Mouse (Mus musculus) lung, postnatal 0 days (tissue): ENCODE data around the gene Arrdc2. TPM values are rescaled to one million over a fixed set of nuclear protein-coding genes. Genes with fewer than 3 reads are reported as not detected.
A peak's percentile ranks its signal among the peaks of the same experiment; 100 is the strongest.

Experiments
- ATAC-seq: fragments of 200-750 bp; cut with Nextera tagmentation; 2 replicates; pipeline ENCODE4 v1.8.0; 2017; ENCODE audit warnings: moderate library complexity
- DNase-seq: peaks from one replicate; pipeline ENCODE4 v3.0.0-alpha.2; 2016; ENCODE audit warnings: low spot score
- H3K27ac ChIP-seq: fragments of 300-500 bp; sonication (generic); 2 replicates; pipeline ENCODE4 v1.5.1; 2014; ENCODE audit warnings: antibody characterized with exemption, mild to moderate bottlenecking, low read length, mixed read lengths
- H3K27me3 ChIP-seq: fragments of 300-500 bp; sonication (generic); replicated peaks from 2 replicates; pipeline ENCODE4 v1.6.1; 2014; ENCODE audit warnings: low read length, mixed read lengths; ENCODE audit not compliant: insufficient read depth
- H3K36me3 ChIP-seq: fragments of 300-500 bp; sonication (generic); 2 replicates; pipeline ENCODE4 v1.6.1; 2014; ENCODE audit warnings: low read length, mixed read lengths; ENCODE audit not compliant: insufficient read depth
- H3K4me1 ChIP-seq: fragments of 300-500 bp; sonication (generic); 2 replicates; pipeline ENCODE4 v1.6.1; 2014; ENCODE audit warnings: antibody characterized with exemption, low read depth, low read length, mixed read lengths; ENCODE audit not compliant: insufficient read depth
- H3K4me2 ChIP-seq: fragments of 300-500 bp; sonication (generic); replicated peaks from 2 replicates; pipeline ENCODE4 v1.6.1; 2014; ENCODE audit warnings: low read depth, mild to moderate bottlenecking, low read length, moderate library complexity, mixed read lengths
- H3K4me3 ChIP-seq: fragments of 300-500 bp; sonication (generic); 2 replicates; pipeline ENCODE4 v1.5.1; 2014; ENCODE audit warnings: low read depth, low read length
- H3K9ac ChIP-seq: fragments of 300-500 bp; sonication (generic); replicated peaks from 2 replicates; pipeline ENCODE4 v1.6.1; 2014; ENCODE audit warnings: low read depth, mild to moderate bottlenecking
- H3K9me3 ChIP-seq: fragments of 300-500 bp; sonication (generic); 2 replicates; pipeline ENCODE4 v1.6.1; 2016; ENCODE audit warnings: low read length, mixed read lengths
- CTCF ChIP-seq: IDR thresholded peaks from 2 replicates; pipeline ENCODE4 v1.5.1; 2016; ENCODE audit warnings: antibody characterized with exemption, mild to moderate bottlenecking
- EP300 ChIP-seq: IDR thresholded peaks from 2 replicates; pipeline ENCODE4 v1.6.1; 2016; ENCODE audit warnings: antibody characterized with exemption, mild to moderate bottlenecking, control low read depth
- WGBS: fragments of 180-500 bp; shearing (Covaris S2); extraction: QIAGEN DNeasy Blood & Tissue Kit; methylation state at CpG from one replicate; pipeline ENCODE4 v1.1.7; 2014; 5-methylcytosine and 5-hydroxymethylcytosine counted together
- polyA plus RNA-seq: library from polyadenylated mRNA; unstranded; fragments of >200 nt; fragmentation: Nextera tagmentation; extraction: Ambion mirVana; gene quantifications from 2 replicates; pipeline ENCODE4 v1.2.1, GENCODE M21; 2015

The Arrdc2 gene
- polyA plus RNA-seq, 1 experiment from 2014 or later = 10.7 TPM

DNA sequence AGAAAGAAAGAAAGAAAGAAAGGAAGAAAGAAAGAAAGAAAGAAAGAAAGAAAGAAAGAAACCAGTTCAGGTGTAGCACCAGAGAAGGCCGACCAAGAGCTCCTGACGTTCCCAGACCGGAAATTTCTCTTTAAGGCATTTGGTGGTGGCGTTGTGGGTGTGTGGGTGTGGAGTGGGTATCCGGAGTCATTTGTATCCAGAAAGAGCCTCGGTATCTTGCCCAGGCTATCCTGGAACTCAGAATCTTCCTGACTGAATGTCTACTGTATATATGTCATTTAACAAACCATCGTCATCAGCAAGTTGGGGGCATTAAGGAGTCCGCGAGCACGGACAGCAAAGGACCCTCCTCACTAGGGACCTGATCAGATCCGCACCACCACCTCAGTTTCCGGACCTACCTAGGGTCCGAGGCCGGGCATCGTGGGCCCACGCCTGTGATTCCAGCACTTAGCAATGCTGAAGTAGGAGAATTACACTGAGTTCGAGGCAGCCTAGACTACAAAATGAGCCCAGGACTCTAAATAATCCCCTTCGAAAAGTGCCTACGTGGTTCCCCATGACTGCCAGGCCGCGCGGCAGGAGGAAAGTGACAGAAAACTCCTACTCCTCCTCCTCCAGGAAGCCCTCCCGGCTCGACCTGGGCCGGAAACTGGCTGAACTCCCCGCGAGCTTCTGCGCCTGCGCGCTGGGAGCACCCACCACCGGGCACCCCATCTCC, 33.3 kb upstream of the Arrdc2 start:
- DNase-seq (peak; percentile 35), ATAC-seq (no peak)
- Histone ChIP-seq H3K4me3 (peak overlapping the region; percentile 74), H3K4me1 (peaks cover 4% of the 10 kb centered on the region; the same call in 1 of the 2 replicates), H3K27me3 (no peaks in the 10 kb centered on the region), H3K9ac (peak overlapping the region; percentile 84), H3K4me2 (peak overlapping the region; percentile 85), H3K27ac (peak overlapping the region; percentile 68), H3K9me3 (no peaks in the 10 kb centered on the region), H3K36me3 (no peaks in the 10 kb centered on the region)
- TF ChIP-seq CTCF (no peak), EP300 (no peak)
- WGBS = under 1% methylated on average over 31 of the region's 31 CpGs

DNA sequence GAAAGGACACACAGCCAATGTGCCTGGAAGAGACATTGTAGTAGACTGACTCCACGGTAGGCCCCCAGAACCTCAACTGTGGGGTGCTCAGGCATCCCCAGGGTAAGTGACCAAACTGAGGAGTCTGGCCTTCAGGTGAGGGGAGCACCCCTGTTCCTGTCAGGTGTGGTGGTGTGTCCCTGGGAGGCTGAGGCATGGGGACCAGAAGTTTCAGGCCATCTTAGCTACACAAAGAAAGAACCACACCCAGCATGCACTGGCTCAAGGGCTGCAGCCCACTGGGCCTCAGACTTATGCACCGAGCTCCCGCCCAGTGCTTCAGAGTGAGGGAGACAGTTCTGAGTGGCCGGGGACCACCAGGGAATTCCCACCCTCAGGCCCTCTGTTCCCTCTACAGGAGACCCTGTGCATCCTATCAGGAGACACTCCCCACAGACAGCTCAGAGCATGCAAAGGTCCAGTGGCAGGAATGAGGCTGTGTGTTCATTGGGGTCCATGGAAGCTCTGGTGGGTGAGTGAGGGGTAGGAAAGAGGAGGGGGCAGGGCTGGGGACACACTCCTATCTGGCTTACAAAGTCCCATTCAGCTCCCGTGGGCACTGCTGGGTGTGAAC, 31.8 kb upstream of the Arrdc2 start:
- peaks cover 4% of the 10 kb centered on the region; the same call in 1 of the 2 replicates for H3K4me1 ChIP-seq
- 74% methylated on average over 5 of the region's 5 CpGs for WGBS
- no peak for DNase-seq
- H3K4me2 ChIP-seq = no peak overlapping the region
- H3K4me3 ChIP-seq = no peak overlapping the region
- no peaks in the 10 kb centered on the region for H3K36me3 ChIP-seq
- ATAC-seq = no peak
- H3K27me3 ChIP-seq = no peaks in the 10 kb centered on the region
- H3K9ac ChIP-seq = no peak overlapping the region
- H3K27ac ChIP-seq = no peak overlapping the region
- no peak for TF ChIP-seq EP300
- no peak for TF ChIP-seq CTCF
- no peaks in the 10 kb centered on the region for H3K9me3 ChIP-seq

GRCm38 (mm10) chr8:70869601-70870041, 30.1 kb upstream of the Arrdc2 start:
- 32% methylated on average over 16 of the region's 16 CpGs for WGBS
- Histone ChIP-seq H3K9me3 (no peaks in the 10 kb centered on the region), H3K27me3 (no peaks in the 10 kb centered on the region), H3K27ac (no peak overlapping the region), H3K9ac (no peak overlapping the region), H3K4me1 (peaks cover 14% of the 10 kb centered on the region; the same call in 1 of the 2 replicates), H3K4me2 (no peak overlapping the region), H3K4me3 (no peak overlapping the region), H3K36me3 (no peaks in the 10 kb centered on the region)
- peak; percentile 92 for DNase-seq
- TF ChIP-seq EP300 (no peak), CTCF (peak; percentile 97)
- ATAC-seq = peak; percentile 21

DNA sequence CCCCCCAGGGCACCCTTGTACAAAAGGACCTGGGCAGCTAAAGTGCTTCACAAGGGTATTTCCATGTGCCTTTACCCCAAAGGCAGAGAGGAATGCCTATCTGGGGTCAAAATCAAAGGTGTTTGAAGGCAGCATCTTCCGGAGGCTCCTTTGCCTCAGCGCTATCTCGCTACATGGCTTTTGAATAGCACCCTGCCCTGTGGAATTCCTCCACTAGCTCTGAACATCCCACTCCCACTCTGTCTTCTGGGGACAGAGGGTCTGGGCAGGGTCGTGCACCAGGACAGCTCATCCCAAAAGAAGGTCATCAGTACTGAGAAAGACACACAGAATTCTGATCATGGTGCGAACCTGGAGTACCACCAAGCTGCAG, 29.7 kb upstream of the Arrdc2 start:
- WGBS = 50% methylated on average over 5 of the region's 5 CpGs
- no peak for TF ChIP-seq EP300
- TF ChIP-seq CTCF = no peak
- no peak overlapping the region for H3K4me3 ChIP-seq
- no peaks in the 10 kb centered on the region for H3K36me3 ChIP-seq
- peaks cover 18% of the 10 kb centered on the region for H3K4me1 ChIP-seq
- H3K4me2 ChIP-seq = no peak overlapping the region
- DNase-seq = no peak
- no peak overlapping the region for H3K27ac ChIP-seq
- peaks cover 4% of the 10 kb centered on the region; the same call in 1 of the 2 replicates for H3K27me3 ChIP-seq
- ATAC-seq = no peak
- no peaks in the 10 kb centered on the region for H3K9me3 ChIP-seq
- no peak overlapping the region for H3K9ac ChIP-seq

DNA sequence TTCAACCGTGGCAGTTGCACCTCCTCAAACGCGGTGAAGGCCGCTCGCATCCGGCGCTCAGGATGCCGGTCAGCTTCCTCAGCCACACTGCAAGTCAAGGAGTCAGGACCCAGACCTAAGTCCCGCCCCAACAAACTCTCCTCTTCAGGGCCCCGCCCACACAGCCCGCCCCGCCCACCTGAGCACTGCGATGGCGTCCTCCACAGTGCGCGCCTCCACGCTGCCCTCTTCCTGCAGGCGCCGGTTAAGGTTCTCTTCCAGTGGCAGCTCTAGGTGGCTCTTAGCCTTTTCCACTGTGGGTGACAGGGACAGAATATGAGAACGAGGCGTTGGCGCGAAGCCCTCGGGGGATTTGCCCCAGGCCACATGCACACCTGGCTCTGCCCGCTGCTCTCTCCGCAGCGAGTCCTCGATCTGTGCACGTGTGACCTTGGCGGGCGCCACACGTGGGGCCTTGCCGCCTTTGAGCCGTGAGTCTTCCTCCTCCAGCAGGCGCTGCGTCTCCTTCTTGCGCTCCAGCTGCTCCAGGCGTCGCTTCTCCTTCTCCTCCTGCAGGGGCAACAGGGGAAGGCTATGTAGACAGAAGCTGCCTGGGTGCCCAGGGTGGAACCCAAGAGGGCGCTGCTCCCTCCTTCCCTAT, 29.2 kb upstream of the Arrdc2 start:
- Histone ChIP-seq H3K27me3 (peaks cover 7% of the 10 kb centered on the region), H3K4me2 (0 out of 2 replicates have a peak overlapping the region, but pooled peaks have one; percentile 19), H3K27ac (no peak overlapping the region), H3K9ac (no peak overlapping the region), H3K4me1 (peaks cover 21% of the 10 kb centered on the region), H3K4me3 (no peak overlapping the region), H3K36me3 (no peaks in the 10 kb centered on the region), H3K9me3 (no peaks in the 10 kb centered on the region)
- peak; percentile 27 for ATAC-seq
- 25% methylated on average over 39 of the region's 40 CpGs for WGBS
- peak; percentile 80 for DNase-seq
- TF ChIP-seq CTCF = peak; percentile 30
- TF ChIP-seq EP300 = no peak

DNA sequence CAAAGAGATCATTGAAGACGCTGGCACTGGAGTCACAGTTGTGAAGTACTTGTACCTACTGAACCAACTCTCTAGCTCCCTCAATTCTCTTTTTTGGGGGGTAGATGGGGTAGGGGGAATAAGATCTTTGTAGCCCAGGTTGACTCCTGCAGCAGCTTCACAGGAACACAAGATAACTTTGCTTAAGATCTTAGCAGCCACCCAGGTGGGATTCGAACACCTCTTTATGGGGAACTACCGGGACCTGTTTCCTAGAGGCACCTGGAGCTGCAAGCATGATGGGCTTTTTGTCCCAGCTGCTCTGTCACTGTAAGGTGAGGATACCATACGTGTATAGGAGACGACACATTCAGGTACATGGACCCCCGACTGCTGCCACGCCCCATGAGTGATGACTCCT, 27.0 kb upstream of the Arrdc2 start:
- WGBS = 85% methylated on average over 7 of the region's 7 CpGs
- no peak overlapping the region for H3K4me3 ChIP-seq

More for the DNA sequence above, 27.0 kb upstream of the Arrdc2 start:
- H3K9ac ChIP-seq = no peak overlapping the region
- no peak for ATAC-seq
- H3K4me2 ChIP-seq = no peak overlapping the region
- H3K27me3 ChIP-seq = peaks cover 28% of the 10 kb centered on the region
- TF ChIP-seq EP300 = no peak
- no peak for TF ChIP-seq CTCF
- no peaks in the 10 kb centered on the region for H3K9me3 ChIP-seq
- no peak overlapping the region for H3K27ac ChIP-seq
- H3K4me1 ChIP-seq = peaks cover 29% of the 10 kb centered on the region
- no peaks in the 10 kb centered on the region for H3K36me3 ChIP-seq
- DNase-seq = no peak
